Mouse (Mus musculus) bone marrow, adult 2 months (tissue): ENCODE measurements around the gene Cyfip2.

Experiments used
- CTCF ChIP-seq: fragments of 200-500 bp; IDR thresholded peaks from 2 replicates; pipeline ENCODE4 v1.5.1; 2011; ENCODE audit warnings: low read length, control low read depth; ENCODE audit not compliant: control insufficient read depth, insufficient read depth
- POLR2A ChIP-seq: fragments of 200-500 bp; IDR thresholded peaks from 2 replicates; pipeline ENCODE4 v1.6.1; 2011; ENCODE audit warnings: low read depth, mild to moderate bottlenecking, control low read depth, low read length, borderline replicate concordance; ENCODE audit not compliant: control insufficient read depth

DNA sequence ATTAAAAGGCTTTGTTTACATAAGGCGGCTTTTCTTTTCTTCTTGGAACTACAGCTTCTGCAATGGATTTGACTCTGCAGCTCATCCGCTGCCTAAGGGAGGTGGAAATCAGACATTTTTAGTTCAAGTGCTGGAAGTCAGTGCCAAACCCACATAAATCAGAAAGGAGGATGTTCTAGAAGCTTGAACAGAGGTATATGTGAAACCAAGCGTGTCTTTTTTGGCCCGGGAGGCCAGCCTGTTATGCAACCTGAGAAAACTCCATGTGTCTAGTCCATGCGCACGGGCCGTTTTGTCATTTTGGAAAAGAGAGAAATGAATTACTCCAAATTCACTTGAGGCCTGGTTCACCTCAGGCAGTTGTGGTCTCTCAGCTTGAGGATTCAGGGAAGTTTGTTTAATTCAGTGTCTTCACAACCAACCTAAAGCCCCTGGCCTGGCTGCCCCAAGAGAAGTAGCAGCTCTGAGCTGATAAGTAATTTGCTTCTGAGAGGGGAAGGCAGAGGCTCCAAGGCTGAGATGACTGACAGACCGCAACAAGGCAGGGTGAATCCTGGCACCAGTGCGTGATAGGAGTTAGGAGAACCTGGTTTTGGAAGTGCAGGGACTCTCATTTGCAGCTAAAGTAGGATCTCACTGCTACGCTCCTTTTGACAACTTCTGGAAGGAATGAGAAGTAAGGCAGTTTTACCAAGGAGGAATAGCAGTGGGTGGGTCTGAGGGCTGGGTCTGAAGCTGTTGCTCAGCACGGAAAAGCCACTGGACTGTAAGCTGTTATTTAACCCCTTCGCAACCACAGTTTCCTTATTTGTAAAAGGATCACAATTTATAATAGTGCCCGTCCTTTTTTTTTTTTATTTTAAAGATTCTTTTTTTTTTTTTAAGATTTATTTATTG lies 13.5 kb downstream of the Cyfip2 start:
- TF ChIP-seq POLR2A, result no peak
- TF ChIP-seq CTCF, result no peak
